Mouse (Mus musculus) neutrophil, adult 83 days (primary cell): Measurements from ENCODE around the gene Lyzl4. TPM values are rescaled to one million over a fixed set of nuclear protein-coding genes. Genes with fewer than 3 reads are reported as not detected.

Source experiments
- total RNA-seq, 2 experiments: library from RNA; stranded (reverse); gene quantifications; one replicate each; pipeline ENCODE4 v1.2.4; 2023

Lyzl4 gene
- total RNA-seq: not detected

GRCm38 (mm10) chr9:121642001-121642400, at the start of gene Lyzl4:
Lyzl4 (minus strand) TSS chr9:121642096.

GRCm38 (mm10) chr9:121642401-121643181, 695 bp upstream of the Lyzl4 start, which contains the start of gene Vipr1:
Vipr1 (plus strand) TSS chr9:121642716.

Other genes with a start within 250 kb of the Lyzl4 start
- gene Cck, start 146.4 kb downstream of the Lyzl4 start, total RNA-seq: not detected
- gene Vipr1, start 620 bp upstream of the Lyzl4 start, total RNA-seq: 1 to 10 TPM in 1 of 2 experiments, under 1 TPM in 1; 0.42 to 1.7 TPM
- 10 to 100 TPM; 27.3 to 30.4 TPM for gene Sec22c, start 63.4 kb upstream of the Lyzl4 start, total RNA-seq
- gene Ss18l2, start 68.2 kb upstream of the Lyzl4 start, total RNA-seq: 10 to 100 TPM; 21.7 to 27.0 TPM
- gene Nktr, start 77.1 kb upstream of the Lyzl4 start, total RNA-seq: 100 to 1,000 TPM; 140 to 158 TPM
- under 1 TPM; 0.15 to 0.40 TPM for gene Zfp651, start 117.2 kb upstream of the Lyzl4 start, total RNA-seq
- gene Klhl40, start 135.5 kb upstream of the Lyzl4 start, total RNA-seq: not detected
- not detected for gene Hhatl, start 150.4 kb upstream of the Lyzl4 start, total RNA-seq
- gene Ccdc13, start 197.4 kb upstream of the Lyzl4 start, total RNA-seq: not detected
- gene Higd1a, start 216.3 kb upstream of the Lyzl4 start, total RNA-seq: 10 to 100 TPM; 28.5 to 29.6 TPM